15 mouse cellular contexts compared by ENCODE assay signal in genomic region chr1:164926534-164927160, GRCm38 (mm10). TPM values are rescaled to one million over a fixed set of nuclear protein-coding genes. Genes with fewer than 3 reads are reported as not detected.
DNase-seq lines count a peak whose midpoint lies in the region; ATAC-seq and TF ChIP-seq lines count a peak whose summit lies in the region.
"Had no signal": no experiment of that assay in that cellular context is flagged by ENCODE, and none has a peak within 500 bp of the region (broad histone marks: within the 10 kb centered on the region; RNA-seq: fewer than 3 reads in every experiment).

No protein-coding gene starts in this region.

- H3K4me3 ChIP-seq in stomach, postnatal 0 days (ENCODE audit: low read depth, low read length), result no peak overlapping the region
- H3K4me3 ChIP-seq: intestine, embryonic 15.5 days; limb, embryonic 13.5 days had no signal

- H3K9ac ChIP-seq in stomach, postnatal 0 days (ENCODE audit: low read length), result no peak overlapping the region
- H3K9ac ChIP-seq: intestine, embryonic 15.5 days; limb, embryonic 13.5 days had no signal

- H3K27ac ChIP-seq in stomach, postnatal 0 days (replicated peaks), result no peak overlapping the region
- H3K27ac ChIP-seq: intestine, embryonic 15.5 days; limb, embryonic 13.5 days had no signal

- no peaks in the 10 kb centered on the region for H3K27me3 ChIP-seq in stomach, postnatal 0 days (ENCODE audit: control insufficient read depth, insufficient read depth, low read length)
- H3K27me3 ChIP-seq: CH12.LX; intestine, embryonic 15.5 days; limb, embryonic 13.5 days had no signal

- no peaks in the 10 kb centered on the region for H3K4me1 ChIP-seq in stomach, postnatal 0 days (replicated peaks; ENCODE audit: control insufficient read depth, insufficient read depth)
- H3K4me1 ChIP-seq: intestine, embryonic 15.5 days; limb, embryonic 13.5 days had no signal

- H3K4me2 ChIP-seq in stomach, postnatal 0 days (replicated peaks; ENCODE audit: low read depth), result no peak overlapping the region
- H3K4me2 ChIP-seq: intestine, embryonic 15.5 days; limb, embryonic 13.5 days had no signal

- no peak for TF ChIP-seq EP300 in stomach, postnatal 0 days (optimal IDR thresholded peaks at IDR 0.05)

- ATAC-seq in stomach, postnatal 0 days (ENCODE audit: low FRiP score, low TSS enrichment), result no peak
- ATAC-seq: intestine, embryonic 15.5 days had no signal

- peak; percentile 89 for DNase-seq in right cerebral cortex, adult 18-20 months
- DNase-seq in right cerebral cortex, postnatal 4 days, result no peak
- peak; percentile 45 to 62 for DNase-seq in cerebellum, postnatal 25 days
- peak; percentile 14 to 25 for DNase-seq in layer of hippocampus, postnatal 10 days (ENCODE audit: low spot score in 2 of 2)
- DNase-seq in telencephalon, adult 2 months (ENCODE audit: low read depth, low spot score), result peak; percentile 95
- no peak for DNase-seq in stomach, postnatal 0 days (ENCODE audit: low spot score)
- DNase-seq in spleen, adult 18-20 months, result no peak
- DNase-seq in ovary, postnatal 10 days (ENCODE audit: low spot score), result no peak
- DNase-seq: lung, postnatal 10 days; retina, postnatal 1 day; thymus, adult 2 months had no signal

- no peaks in the 10 kb centered on the region for H3K9me3 ChIP-seq in stomach, postnatal 0 days (ENCODE audit: control insufficient read depth, low read length)
- H3K9me3 ChIP-seq: intestine, embryonic 15.5 days; limb, embryonic 13.5 days had no signal

- no peak for TF ChIP-seq CTCF in stomach, postnatal 0 days (IDR thresholded peaks at IDR 0.05; ENCODE audit: low read depth)

- no peaks in the 10 kb centered on the region for H3K36me3 ChIP-seq in stomach, postnatal 0 days (ENCODE audit: control insufficient read depth, insufficient read depth, low read length)
- H3K36me3 ChIP-seq: intestine, embryonic 15.5 days; limb, embryonic 13.5 days had no signal

- WGBS in stomach, postnatal 0 days, result 65% methylated on average over 3 of the region's 3 CpGs

RNA-seq across cellular contexts. Expression of gene Xcl1, which starts 8.7 kb away (rescaled TPM):
- total RNA-seq in layer of hippocampus, postnatal 10 days (2021), result not detected
- polyA plus RNA-seq in stomach, postnatal 0 days (2015; fragmentation: Nextera tagmentation; extraction: Ambion mirVana), result 0.33 TPM in 1 of 2 replicates, not detected in the other
- polyA plus RNA-seq: forebrain, embryonic 11.5 days; intestine, embryonic 15.5 days; limb, embryonic 13.5 days had no signal

Comparison
In these comparisons a context has a peak if more than half of its experiments do, and no peak if none do; other contexts are left out.
1. DNase-seq: peak in right cerebral cortex, adult 18-20 months (single experiment), cerebellum, postnatal 25 days (2 of 2), layer of hippocampus, postnatal 10 days (2 of 2) and telencephalon, adult 2 months (single experiment); none in right cerebral cortex, postnatal 4 days (single experiment), stomach, postnatal 0 days (single experiment), spleen, adult 18-20 months (0 of 2) and ovary, postnatal 10 days (single experiment).